Mouse (Mus musculus) limb, embryonic 14.5 days (tissue): ENCODE results near the gene Zfp27. TPM values are rescaled to one million over a fixed set of nuclear protein-coding genes. Genes with fewer than 3 reads are reported as not detected.
A peak's percentile ranks its signal among the peaks of the same experiment; 100 is the strongest.

Experiments used
- ATAC-seq: fragments of 200-750 bp; cut with Nextera tagmentation; 2 replicates; pipeline ENCODE4 v1.8.0; 2017; ENCODE audit warnings: low read depth, moderate number of reproducible peaks, moderate TSS enrichment; ENCODE audit not compliant: low FRiP score
- DNase-seq: peaks from one replicate; pipeline ENCODE4 v3.0.0-alpha.2; 2015; ENCODE audit warnings: low spot score
- H3K27ac ChIP-seq: fragments of 300-500 bp; sonication (generic); replicated peaks from 2 replicates; pipeline ENCODE4 v1.5.1; 2014; ENCODE audit warnings: low read depth, mild to moderate bottlenecking, low read length, moderate library complexity, mixed read lengths
- H3K27me3 ChIP-seq: fragments of 300-500 bp; sonication (generic); 2 replicates; pipeline ENCODE4 v1.6.1; 2014; ENCODE audit warnings: low read length, mixed read lengths; ENCODE audit not compliant: control insufficient read depth, insufficient read depth
- H3K36me3 ChIP-seq: fragments of 300-500 bp; sonication (generic); 2 replicates; pipeline ENCODE4 v1.6.1; 2014; ENCODE audit warnings: mild to moderate bottlenecking, low read length, moderate library complexity, mixed read lengths; ENCODE audit not compliant: control insufficient read depth, insufficient read depth
- H3K4me1 ChIP-seq: fragments of 300-500 bp; sonication (generic); 2 replicates; pipeline ENCODE4 v1.6.1; 2014; ENCODE audit warnings: antibody characterized with exemption, low read length, mixed read lengths; ENCODE audit not compliant: control insufficient read depth, insufficient read depth
- H3K4me2 ChIP-seq: fragments of 300-500 bp; sonication (generic); replicated peaks from 2 replicates; pipeline ENCODE4 v1.6.1; 2014; ENCODE audit warnings: low read depth, mild to moderate bottlenecking, low read length, moderate library complexity; ENCODE audit not compliant: severe bottlenecking
- H3K4me3 ChIP-seq: fragments of 300-500 bp; sonication (generic); replicated peaks from 2 replicates; pipeline ENCODE4 v1.5.1; 2014; ENCODE audit warnings: low read length
- H3K9ac ChIP-seq: fragments of 300-500 bp; sonication (generic); 2 replicates; pipeline ENCODE4 v1.6.1; 2014; ENCODE audit warnings: mild to moderate bottlenecking, low read depth, low read length, moderate library complexity; ENCODE audit not compliant: severe bottlenecking
- H3K9me3 ChIP-seq: fragments of 300-500 bp; sonication (generic); 2 replicates; pipeline ENCODE4 v1.6.1; 2016; ENCODE audit warnings: low read length; ENCODE audit not compliant: control insufficient read depth
- POLR2A ChIP-seq: fragments of 200-500 bp; IDR thresholded peaks from 2 replicates; pipeline ENCODE4 v1.8.0; 2012; ENCODE audit warnings: inconsistent platforms, mild to moderate bottlenecking, moderate library complexity, borderline replicate concordance; ENCODE audit not compliant: insufficient read depth, insufficient read length; ENCODE audit errors: extremely low read depth
- WGBS: fragments of 180-500 bp; shearing (Covaris S2); extraction: QIAGEN DNeasy Blood & Tissue Kit; methylation state at CpG from one replicate; pipeline ENCODE4 v1.1.7; 2014; 5-methylcytosine and 5-hydroxymethylcytosine counted together
- polyA plus RNA-seq, 2 experiments: library from polyadenylated mRNA; depleted of rRNA in 1 of 2; stranded (reverse) in 1 of 2; unstranded in 1 of 2; fragments of >200 nt; fragmentation: Nextera tagmentation in 1 of 2; extraction: Ambion mirVana in 1 of 2; gene quantifications; 2 replicates each; pipeline versions ENCODE4 v1.2.1 to v1.2.3; 2012 to 2014

The Zfp27 gene
- polyA plus RNA-seq, 2 experiments = 11.9 to 13.6 TPM

GRCm38 (mm10) chr7:29918062-29918453 lies 11.7 kb upstream of the Zfp27 start:
- no peaks in the 10 kb centered on the region for H3K4me1 ChIP-seq

GRCm38 (mm10) chr7:29917371-29918061 lies 11.1 kb upstream of the Zfp27 start:
- H3K9me3 ChIP-seq = no peaks in the 10 kb centered on the region
- peak; percentile 34; the same call in 1 of the 2 replicates for ATAC-seq
- peaks cover 37% of the 10 kb centered on the region for H3K36me3 ChIP-seq
- no peak overlapping the region for H3K4me2 ChIP-seq
- no peak for TF ChIP-seq POLR2A
- 51% methylated on average over 6 of the region's 6 CpGs for WGBS
- H3K4me1 ChIP-seq = no peaks in the 10 kb centered on the region
- H3K27ac ChIP-seq = no peak overlapping the region
- no peak overlapping the region for H3K4me3 ChIP-seq
- no peak for DNase-seq
- no peaks in the 10 kb centered on the region for H3K27me3 ChIP-seq
- H3K9ac ChIP-seq = no peak overlapping the region

More at GRCm38 (mm10) chr7:29918062-29918453, 11.7 kb upstream of the Zfp27 start:
- H3K36me3 ChIP-seq = peaks cover 33% of the 10 kb centered on the region
- WGBS = 80% methylated on average over 4 of the region's 4 CpGs
- H3K27ac ChIP-seq = no peak overlapping the region
- H3K9me3 ChIP-seq = no peaks in the 10 kb centered on the region
- H3K27me3 ChIP-seq = no peaks in the 10 kb centered on the region
- ATAC-seq = peak; percentile 9; the same call in 1 of the 2 replicates
- H3K9ac ChIP-seq = no peak overlapping the region
- no peak for DNase-seq
- H3K4me2 ChIP-seq = no peak overlapping the region
- TF ChIP-seq POLR2A = no peak
- no peak overlapping the region for H3K4me3 ChIP-seq

- no peak for DNase-seq
- WGBS = 92% methylated on average over 13 of the region's 13 CpGs
- no peak overlapping the region for H3K9ac ChIP-seq
- no peaks in the 10 kb centered on the region for H3K27me3 ChIP-seq
- no peaks in the 10 kb centered on the region for H3K9me3 ChIP-seq
- no peak for TF ChIP-seq POLR2A
- no peak overlapping the region for H3K4me2 ChIP-seq
- H3K4me1 ChIP-seq = peaks cover 8% of the 10 kb centered on the region
- peaks cover 54% of the 10 kb centered on the region for H3K36me3 ChIP-seq
- no peak overlapping the region for H3K4me3 ChIP-seq
- ATAC-seq = no peak
- no peak overlapping the region for H3K27ac ChIP-seq
Measured at GRCm38 (mm10) chr7:29912172-29912571, 5.8 kb upstream of the Zfp27 start.

GRCm38 (mm10) chr7:29910252-29910651 lies 3.9 kb upstream of the Zfp27 start:
- H3K4me2 ChIP-seq = peak overlapping the region; percentile 62; the same call in 1 of the 2 replicates
- H3K36me3 ChIP-seq = peaks cover 43% of the 10 kb centered on the region
- H3K9me3 ChIP-seq = no peaks in the 10 kb centered on the region
- no peak for DNase-seq
- no peak overlapping the region for H3K9ac ChIP-seq
- H3K4me1 ChIP-seq = peaks cover 14% of the 10 kb centered on the region
- 74% methylated on average over 2 of the region's 2 CpGs for WGBS
- ATAC-seq = no peak
- no peak overlapping the region for H3K4me3 ChIP-seq
- no peaks in the 10 kb centered on the region for H3K27me3 ChIP-seq
- TF ChIP-seq POLR2A = no peak
- no peak overlapping the region for H3K27ac ChIP-seq

GRCm38 (mm10) chr7:29908130-29908950 lies 2.0 kb upstream of the Zfp27 start, which contains the start of gene Zfp383:
Gene Zfp383 (plus strand): TSS chr7:29908223.
- TF ChIP-seq POLR2A = peak; percentile 70; the same call in 1 of the 2 replicates
- peaks cover 14% of the 10 kb centered on the region for H3K4me1 ChIP-seq
- H3K4me2 ChIP-seq = peak within 1 kb of the TSS; percentile 62
- no peaks in the 10 kb centered on the region for H3K9me3 ChIP-seq
- H3K9ac ChIP-seq = peak within 1 kb of the TSS; percentile 77
- DNase-seq (peak; percentile 93), ATAC-seq (peak; percentile 88)
- H3K27me3 ChIP-seq = no peaks in the 10 kb centered on the region
- H3K4me3 ChIP-seq = peak within 1 kb of the TSS; percentile 76
- peak within 1 kb of the TSS; percentile 88 for H3K27ac ChIP-seq
- peaks cover 28% of the 10 kb centered on the region for H3K36me3 ChIP-seq
- WGBS = under 1% methylated on average over 33 of the region's 33 CpGs
